Mouse (Mus musculus): Measurements from ENCODE around the gene Polr2a.

DNA sequence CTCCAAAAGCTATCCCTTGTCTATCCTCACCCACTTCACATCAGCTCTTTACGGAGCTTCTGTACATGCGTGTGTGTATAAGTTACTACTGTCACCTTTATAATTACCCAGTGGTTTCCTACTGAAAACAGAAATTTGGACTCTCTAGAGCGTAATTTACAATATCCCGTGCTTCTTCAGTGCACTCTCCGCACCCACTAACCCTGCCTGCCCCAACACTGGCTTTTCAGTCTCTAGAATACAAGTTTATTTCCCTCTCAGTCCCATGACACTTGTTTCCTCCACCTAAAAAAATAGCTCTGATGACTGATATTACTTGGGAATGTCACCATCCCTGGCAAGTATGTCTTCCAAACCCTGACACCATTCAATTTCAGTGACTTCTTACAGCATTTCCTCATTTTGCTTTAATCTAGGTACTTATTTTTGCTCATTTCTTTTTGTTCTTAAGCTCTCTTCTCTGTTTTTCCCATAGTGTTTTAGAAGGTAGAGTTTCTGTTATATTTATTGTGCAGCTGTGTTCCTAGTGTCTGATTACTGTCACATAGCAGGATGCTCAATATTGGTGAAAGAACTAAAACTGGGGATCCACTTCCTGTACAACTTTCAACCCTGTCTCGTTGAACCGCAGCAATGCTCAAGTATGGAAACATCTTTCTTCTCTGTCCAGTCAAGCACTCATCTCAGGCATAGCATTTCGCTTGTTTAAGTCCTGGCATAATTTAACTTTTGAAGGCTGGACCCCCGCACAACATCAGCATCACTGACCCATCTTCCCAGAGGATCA lies 941 bp downstream of the Polr2a start:
- TF ChIP-seq CTCF (IDR thresholded peaks at IDR 0.05), result no peak
- TF ChIP-seq EP300 (IDR thresholded peaks at IDR 0.05), result no peak

Measured in lung, postnatal 0 days (tissue).